Mouse (Mus musculus) bone marrow, adult 2 months (tissue): ENCODE data around the gene Zfp462.

ENCODE experiments used
- CTCF ChIP-seq: fragments of 200-500 bp; IDR thresholded peaks from 2 replicates; pipeline ENCODE4 v1.5.1; 2011; ENCODE audit warnings: low read length, control low read depth; ENCODE audit not compliant: control insufficient read depth, insufficient read depth
- POLR2A ChIP-seq: fragments of 200-500 bp; IDR thresholded peaks from 2 replicates; pipeline ENCODE4 v1.6.1; 2011; ENCODE audit warnings: low read depth, mild to moderate bottlenecking, control low read depth, low read length, borderline replicate concordance; ENCODE audit not compliant: control insufficient read depth

DNA sequence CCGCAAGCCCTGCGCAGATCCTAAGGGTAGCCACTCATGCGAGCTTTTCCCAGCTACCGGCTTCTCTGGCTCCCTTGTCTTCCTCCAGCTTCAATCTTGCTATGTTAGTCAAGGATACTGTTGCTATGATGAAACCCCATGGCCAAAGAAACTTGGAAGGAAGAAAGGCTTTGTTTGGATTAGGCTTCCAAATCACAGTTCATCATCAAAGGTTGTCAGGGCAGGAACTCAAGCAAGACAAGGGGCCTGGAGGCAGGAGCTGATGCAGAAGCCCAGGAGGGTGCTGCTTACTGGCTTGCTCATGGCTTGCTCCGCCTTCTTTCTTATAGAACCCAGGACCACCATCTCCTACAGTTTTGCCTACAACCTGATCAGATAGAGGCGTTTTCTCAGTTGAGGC, 88.6 kb downstream of the Zfp462 start:
- TF ChIP-seq CTCF (no peak), POLR2A (no peak)
